Mouse (Mus musculus): ENCODE measurements at regions not wholly inside any gene's neighbourhood (a gene's known extent, or its start where the extent isn't known, plus 50 kb on each side); places are given as distances from the start of the nearest gene placed in this dataset.

DNA sequence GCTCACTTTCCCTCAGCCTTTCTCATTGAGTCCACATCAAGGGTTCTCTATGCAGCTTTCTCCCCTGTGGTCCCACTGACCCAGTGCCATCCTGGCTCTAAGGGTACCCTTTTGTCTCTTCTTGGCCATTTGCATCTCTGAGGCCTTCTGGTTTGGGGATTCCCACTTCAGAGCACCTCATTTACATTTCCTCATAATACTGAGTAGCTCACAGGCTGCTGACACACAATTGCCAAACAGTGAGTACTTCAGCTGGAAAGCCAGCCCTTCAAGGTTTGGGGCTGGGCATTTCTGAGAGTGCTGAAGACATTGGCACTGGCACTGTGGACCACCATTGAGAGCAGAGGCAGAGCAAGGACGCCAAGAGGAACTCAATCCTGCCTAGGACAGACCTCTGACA is 99.2 kb downstream of the Rassf10 start:
- TF ChIP-seq CTCF (IDR thresholded peaks at IDR 0.05; ENCODE audit: extremely low read depth, insufficient read depth, insufficient read length, insufficient replicate concordance) = no peak
- no peak for TF ChIP-seq POLR2A (IDR thresholded peaks at IDR 0.05; ENCODE audit: low read depth, low read length)

Data from spleen, adult 2 months (tissue).